Mouse (Mus musculus): ENCODE results near the gene Lypd6. TPM values are rescaled to one million over a fixed set of nuclear protein-coding genes. Genes with fewer than 3 reads are reported as not detected.

Lypd6 gene
- polyA plus RNA-seq, 1 experiment from 2014 or later, result 0.28 TPM

GRCm38 (mm10) chr2:50173730-50174528, 107.7 kb downstream of the Lypd6 start:
- H3K27me3 ChIP-seq, result no peaks in the 10 kb centered on the region
- H3K4me3 ChIP-seq (replicated peaks), result no peak overlapping the region
- H3K4me2 ChIP-seq, result no peak overlapping the region
- H3K4me1 ChIP-seq (replicated peaks), result no peaks in the 10 kb centered on the region
- H3K27ac ChIP-seq, result no peak overlapping the region
- ATAC-seq (ENCODE audit: low read depth), result no peak
- WGBS (ENCODE audit: insufficient replicate concordance), result 66% methylated on average over 12 of the region's 12 CpGs
- H3K9me3 ChIP-seq (replicated peaks), result no peaks in the 10 kb centered on the region
- no peaks in the 10 kb centered on the region for H3K36me3 ChIP-seq
- no peak overlapping the region for H3K9ac ChIP-seq
- DNase-seq, result no peak

GRCm38 (mm10) chr2:50175709-50176108, 109.5 kb downstream of the Lypd6 start:
- ATAC-seq (ENCODE audit: low read depth), result no peak
- H3K4me3 ChIP-seq (replicated peaks), result no peak overlapping the region
- H3K36me3 ChIP-seq, result no peaks in the 10 kb centered on the region
- no peaks in the 10 kb centered on the region for H3K4me1 ChIP-seq (replicated peaks)
- no peak overlapping the region for H3K9ac ChIP-seq
- H3K27ac ChIP-seq, result no peak overlapping the region
- DNase-seq, result no peak
- 50% methylated on average over 4 of the region's 4 CpGs for WGBS (ENCODE audit: insufficient replicate concordance)
- no peaks in the 10 kb centered on the region for H3K9me3 ChIP-seq (replicated peaks)
- no peaks in the 10 kb centered on the region for H3K27me3 ChIP-seq
- no peak overlapping the region for H3K4me2 ChIP-seq

- DNase-seq (no peak), ATAC-seq (ENCODE audit: low read depth) (no peak)
- 69% methylated on average over 5 of the region's 5 CpGs for WGBS (ENCODE audit: insufficient replicate concordance)
These were observed 112.9 kb downstream of the Lypd6 start for GRCm38 (mm10) chr2:50179164-50179563.

GRCm38 (mm10) chr2:50180423-50180822, 114.2 kb downstream of the Lypd6 start:
- no peak overlapping the region for H3K4me2 ChIP-seq
- ATAC-seq (ENCODE audit: low read depth), result no peak
- 66% methylated on average over 3 of the region's 3 CpGs for WGBS (ENCODE audit: insufficient replicate concordance)
- no peaks in the 10 kb centered on the region for H3K4me1 ChIP-seq (replicated peaks)
- H3K4me3 ChIP-seq (replicated peaks), result no peak overlapping the region
- H3K27ac ChIP-seq, result no peak overlapping the region
- no peaks in the 10 kb centered on the region for H3K36me3 ChIP-seq
- H3K9ac ChIP-seq, result no peak overlapping the region
- no peaks in the 10 kb centered on the region for H3K9me3 ChIP-seq (replicated peaks)
- no peaks in the 10 kb centered on the region for H3K27me3 ChIP-seq
- DNase-seq, result no peak

More at GRCm38 (mm10) chr2:50179164-50179563, 112.9 kb downstream of the Lypd6 start:
- no peak overlapping the region for H3K4me3 ChIP-seq (replicated peaks)
- no peak overlapping the region for H3K27ac ChIP-seq
- H3K9ac ChIP-seq, result no peak overlapping the region
- no peaks in the 10 kb centered on the region for H3K4me1 ChIP-seq (replicated peaks)
- no peaks in the 10 kb centered on the region for H3K9me3 ChIP-seq (replicated peaks)
- H3K4me2 ChIP-seq, result no peak overlapping the region
- H3K36me3 ChIP-seq, result no peaks in the 10 kb centered on the region
- H3K27me3 ChIP-seq, result no peaks in the 10 kb centered on the region

- no peaks in the 10 kb centered on the region for H3K27me3 ChIP-seq
- DNase-seq (no peak), ATAC-seq (ENCODE audit: low read depth) (no peak)
- WGBS (ENCODE audit: insufficient replicate concordance), result 69% methylated on average over 3 of the region's 3 CpGs
- H3K27ac ChIP-seq, result no peak overlapping the region
- H3K9me3 ChIP-seq (replicated peaks), result no peaks in the 10 kb centered on the region
- no peak overlapping the region for H3K4me3 ChIP-seq (replicated peaks)
- H3K4me1 ChIP-seq (replicated peaks), result no peaks in the 10 kb centered on the region
- no peak overlapping the region for H3K9ac ChIP-seq
- no peaks in the 10 kb centered on the region for H3K36me3 ChIP-seq
- H3K4me2 ChIP-seq, result no peak overlapping the region
These were observed 115.1 kb downstream of the Lypd6 start for GRCm38 (mm10) chr2:50181332-50181731.

GRCm38 (mm10) chr2:50186711-50187405, 120.6 kb downstream of the Lypd6 start:
- no peaks in the 10 kb centered on the region for H3K9me3 ChIP-seq (replicated peaks)
- H3K27ac ChIP-seq, result no peak overlapping the region
- no peaks in the 10 kb centered on the region for H3K27me3 ChIP-seq
- no peak for DNase-seq
- no peak overlapping the region for H3K4me2 ChIP-seq
- no peaks in the 10 kb centered on the region for H3K4me1 ChIP-seq (replicated peaks)
- H3K4me3 ChIP-seq (replicated peaks), result no peak overlapping the region
- no peak overlapping the region for H3K9ac ChIP-seq
- WGBS (ENCODE audit: insufficient replicate concordance), result 35% methylated on average over 12 of the region's 12 CpGs
- ATAC-seq (ENCODE audit: low read depth), result no peak
- H3K36me3 ChIP-seq, result no peaks in the 10 kb centered on the region

GRCm38 (mm10) chr2:50188856-50189255, 122.6 kb downstream of the Lypd6 start:
- ATAC-seq (ENCODE audit: low read depth) (no peak), DNase-seq (no peak)
- Histone ChIP-seq H3K36me3 (no peaks in the 10 kb centered on the region), H3K4me1 (replicated peaks) (no peaks in the 10 kb centered on the region), H3K4me3 (replicated peaks) (no peak overlapping the region), H3K27me3 (no peaks in the 10 kb centered on the region), H3K9me3 (replicated peaks) (no peaks in the 10 kb centered on the region), H3K4me2 (no peak overlapping the region), H3K27ac (no peak overlapping the region), H3K9ac (no peak overlapping the region)
- WGBS (ENCODE audit: insufficient replicate concordance), result 56% methylated on average over 3 of the region's 3 CpGs

GRCm38 (mm10) chr2:50196681-50197080, 130.5 kb downstream of the Lypd6 start:
- no peaks in the 10 kb centered on the region for H3K9me3 ChIP-seq (replicated peaks)

GRCm38 (mm10) chr2:50197801-50198200, 131.6 kb downstream of the Lypd6 start:
- no peaks in the 10 kb centered on the region for H3K36me3 ChIP-seq
- H3K9ac ChIP-seq, result no peak overlapping the region
- no peak for ATAC-seq (ENCODE audit: low read depth)
- H3K27ac ChIP-seq, result no peak overlapping the region
- H3K27me3 ChIP-seq, result no peaks in the 10 kb centered on the region
- H3K4me2 ChIP-seq, result no peak overlapping the region
- 65% methylated on average over 4 of the region's 4 CpGs for WGBS (ENCODE audit: insufficient replicate concordance)
- H3K9me3 ChIP-seq (replicated peaks), result no peaks in the 10 kb centered on the region
- no peak overlapping the region for H3K4me3 ChIP-seq (replicated peaks)
- DNase-seq, result no peak
- H3K4me1 ChIP-seq (replicated peaks), result no peaks in the 10 kb centered on the region

More at GRCm38 (mm10) chr2:50196681-50197080, 130.5 kb downstream of the Lypd6 start:
- H3K27ac ChIP-seq, result no peak overlapping the region
- no peaks in the 10 kb centered on the region for H3K36me3 ChIP-seq
- WGBS (ENCODE audit: insufficient replicate concordance), result 62% methylated on average over 1 of the region's 1 CpGs
- no peaks in the 10 kb centered on the region for H3K27me3 ChIP-seq
- no peak for DNase-seq
- no peak overlapping the region for H3K4me3 ChIP-seq (replicated peaks)
- no peak overlapping the region for H3K9ac ChIP-seq
- no peaks in the 10 kb centered on the region for H3K4me1 ChIP-seq (replicated peaks)
- H3K4me2 ChIP-seq, result no peak overlapping the region
- no peak for ATAC-seq (ENCODE audit: low read depth)

GRCm38 (mm10) chr2:50200541-50200940, 134.3 kb downstream of the Lypd6 start:
- no peak for DNase-seq
- no peak overlapping the region for H3K9ac ChIP-seq
- no peak overlapping the region for H3K4me3 ChIP-seq (replicated peaks)
- 31% methylated on average over 2 of the region's 2 CpGs for WGBS (ENCODE audit: insufficient replicate concordance)
- no peaks in the 10 kb centered on the region for H3K27me3 ChIP-seq
- H3K4me2 ChIP-seq, result no peak overlapping the region
- ATAC-seq (ENCODE audit: low read depth), result no peak
- no peak overlapping the region for H3K27ac ChIP-seq
- no peaks in the 10 kb centered on the region for H3K9me3 ChIP-seq (replicated peaks)
- H3K4me1 ChIP-seq (replicated peaks), result no peaks in the 10 kb centered on the region
- H3K36me3 ChIP-seq, result no peaks in the 10 kb centered on the region

- H3K4me1 ChIP-seq (replicated peaks), result no peaks in the 10 kb centered on the region
- no peak for ATAC-seq (ENCODE audit: low read depth)
- H3K36me3 ChIP-seq, result no peaks in the 10 kb centered on the region
- no peaks in the 10 kb centered on the region for H3K9me3 ChIP-seq (replicated peaks)
- no peak for DNase-seq
- no peak overlapping the region for H3K4me3 ChIP-seq (replicated peaks)
- H3K9ac ChIP-seq, result no peak overlapping the region
- H3K27ac ChIP-seq, result no peak overlapping the region
- no peaks in the 10 kb centered on the region for H3K27me3 ChIP-seq
- no peak overlapping the region for H3K4me2 ChIP-seq
- 61% methylated on average over 7 of the region's 7 CpGs for WGBS (ENCODE audit: insufficient replicate concordance)
These were observed 154.3 kb downstream of the Lypd6 start for GRCm38 (mm10) chr2:50220574-50220973.
